Mouse (Mus musculus): ENCODE measurements around the gene Twnk.
"Not testable (repeated sequence)": the region's sequence is repeated elsewhere in the genome, so short reads cannot be mapped to it uniquely, and the experiment has no call there.

The Twnk gene

DNA sequence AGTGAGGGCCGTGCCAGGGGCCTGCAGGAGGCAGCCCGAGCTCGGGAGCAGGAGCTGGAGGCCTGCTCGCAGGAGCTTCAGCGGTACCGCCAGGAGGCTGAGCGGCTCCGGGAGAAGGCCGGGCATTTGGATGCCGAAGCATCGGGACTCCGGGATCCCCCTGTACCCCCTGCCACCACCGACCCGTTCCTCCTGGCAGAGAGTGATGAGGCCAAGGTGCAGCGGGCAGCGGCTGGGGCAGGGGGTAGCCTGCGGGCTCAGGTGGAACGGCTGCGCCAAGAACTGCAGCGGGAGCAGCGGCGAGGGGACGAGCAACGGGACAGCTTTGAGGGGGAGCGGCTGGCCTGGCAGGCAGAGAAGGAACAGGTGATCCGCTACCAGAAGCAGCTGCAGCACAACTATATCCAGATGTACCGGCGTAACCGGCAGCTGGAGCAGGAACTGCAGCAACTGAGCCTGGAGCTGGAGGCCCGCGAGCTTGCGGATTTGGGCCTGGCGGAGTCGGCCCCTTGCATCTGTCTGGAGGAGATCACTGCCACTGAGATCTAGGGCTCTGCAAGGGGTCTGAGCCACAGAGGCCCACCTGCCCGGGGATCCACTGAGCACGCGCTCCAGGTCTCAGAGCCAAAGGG, 20.6 kb downstream of the Twnk start:
- DNase-seq = no peak

DNA sequence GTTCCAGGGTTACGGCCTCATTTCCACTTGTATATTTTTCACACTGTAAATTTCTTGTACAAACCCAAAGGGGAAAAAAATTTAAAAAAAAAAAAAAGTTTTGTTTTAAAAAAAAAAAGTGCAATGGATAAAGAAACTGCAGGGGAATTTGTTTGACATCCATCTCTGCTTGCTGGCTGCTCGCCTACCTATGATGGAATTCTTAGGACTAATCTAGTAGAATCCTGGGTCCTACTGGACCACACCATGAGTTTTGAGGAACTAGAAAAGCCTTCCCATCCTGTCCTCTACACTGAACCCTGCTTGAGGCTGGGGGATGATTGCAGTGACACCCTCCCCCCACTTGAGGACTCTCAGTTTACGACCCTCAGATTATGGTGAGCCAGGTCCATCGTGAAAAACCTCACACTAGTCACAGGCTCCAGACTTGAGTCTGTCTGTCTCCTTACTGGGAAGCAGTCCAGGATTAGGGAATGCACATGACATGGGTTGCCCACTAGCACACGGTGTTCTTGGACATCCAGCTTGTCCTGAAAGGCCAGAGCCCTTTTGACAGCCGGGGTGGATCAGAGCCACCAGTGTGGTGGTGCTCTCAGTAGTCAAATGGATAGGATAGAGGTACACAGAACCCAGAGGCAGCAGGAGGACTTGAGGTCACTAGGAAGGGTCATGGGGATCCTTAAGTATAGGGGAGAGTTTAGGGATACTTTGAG, 21.7 kb downstream of the Twnk start:
- DNase-seq = no peak

DNA sequence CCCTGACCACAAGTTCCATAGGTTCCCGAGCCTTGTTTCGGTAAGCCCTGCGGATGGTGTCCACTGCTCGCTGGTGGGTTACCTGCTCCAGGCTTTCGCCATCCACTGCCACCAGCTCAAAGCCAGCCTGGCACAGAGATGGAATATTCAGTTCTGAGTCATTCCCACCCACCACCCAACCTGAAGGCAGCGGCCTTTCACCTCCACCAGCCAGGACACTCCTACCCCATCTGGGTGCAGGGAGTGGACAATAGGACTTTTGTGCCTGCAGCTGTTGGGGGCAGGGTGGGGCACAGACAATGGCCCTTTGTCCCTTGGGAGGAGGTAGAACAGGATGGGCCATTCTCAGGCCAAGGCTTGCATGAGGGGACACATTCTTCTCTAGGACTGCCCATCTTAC, 22.4 kb downstream of the Twnk start:
- DNase-seq = no peak

DNA sequence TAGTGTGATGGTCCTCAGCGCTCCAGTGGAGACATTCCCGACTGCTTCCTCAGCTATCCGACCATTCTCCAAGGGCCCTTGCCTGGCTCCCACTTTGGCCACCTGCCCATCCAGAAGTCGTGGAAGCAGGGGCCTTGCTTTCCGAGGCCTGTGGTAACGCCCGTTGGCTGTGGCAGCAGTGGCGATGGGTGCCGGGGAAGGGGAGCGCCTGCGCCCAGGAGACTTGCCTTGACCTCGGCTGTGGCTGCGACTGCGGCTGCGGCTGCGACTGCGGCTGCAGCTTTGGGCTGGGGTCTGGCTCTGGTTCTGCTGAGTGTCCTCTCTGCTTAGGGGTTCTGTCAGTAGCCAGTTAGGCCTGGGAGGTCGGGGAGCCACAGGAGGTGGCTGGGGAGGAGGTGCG, 23.3 kb downstream of the Twnk start:
- DNase-seq = no peak

DNA sequence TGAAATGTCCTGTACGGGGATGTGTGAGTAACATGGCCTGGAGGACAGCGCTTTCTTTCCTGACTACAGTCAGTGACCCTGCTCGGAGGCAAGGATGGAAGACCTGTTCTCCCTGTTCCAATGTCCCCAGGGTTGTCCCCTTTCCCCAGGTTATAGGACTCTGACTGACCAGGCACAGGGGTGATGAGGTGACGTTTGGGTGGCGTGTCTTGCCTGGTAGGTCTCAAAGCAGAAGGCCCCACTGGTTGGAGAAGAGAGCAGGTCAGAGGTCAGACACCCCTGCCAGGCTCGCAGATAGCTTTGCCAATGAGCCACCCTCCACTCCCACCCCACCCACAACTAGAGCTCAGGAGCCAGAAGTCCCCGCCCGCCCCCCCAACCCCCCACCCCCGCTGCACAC, 24.1 kb downstream of the Twnk start:
- no peak for DNase-seq

DNA sequence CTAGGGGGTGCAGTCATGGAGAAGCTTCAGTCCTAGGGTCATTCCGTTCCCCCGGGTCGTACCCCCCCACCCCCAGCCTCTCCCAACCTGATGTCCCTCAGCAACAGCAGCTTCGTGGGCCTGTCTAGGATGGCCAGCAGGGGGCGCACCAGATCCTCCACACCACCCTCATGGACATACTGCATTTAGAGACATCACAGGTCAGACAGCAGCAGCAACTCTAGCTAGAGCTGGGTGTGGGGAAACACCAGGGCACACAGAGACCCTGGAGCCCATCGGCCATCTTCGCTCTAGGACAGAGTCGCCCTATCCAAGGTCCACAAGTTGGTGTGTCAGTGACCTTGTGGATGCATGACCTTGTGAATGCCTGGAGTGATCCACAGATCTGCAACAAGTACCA, 24.6 kb downstream of the Twnk start:
- DNase-seq = peak; percentile 53 to 66

DNA sequence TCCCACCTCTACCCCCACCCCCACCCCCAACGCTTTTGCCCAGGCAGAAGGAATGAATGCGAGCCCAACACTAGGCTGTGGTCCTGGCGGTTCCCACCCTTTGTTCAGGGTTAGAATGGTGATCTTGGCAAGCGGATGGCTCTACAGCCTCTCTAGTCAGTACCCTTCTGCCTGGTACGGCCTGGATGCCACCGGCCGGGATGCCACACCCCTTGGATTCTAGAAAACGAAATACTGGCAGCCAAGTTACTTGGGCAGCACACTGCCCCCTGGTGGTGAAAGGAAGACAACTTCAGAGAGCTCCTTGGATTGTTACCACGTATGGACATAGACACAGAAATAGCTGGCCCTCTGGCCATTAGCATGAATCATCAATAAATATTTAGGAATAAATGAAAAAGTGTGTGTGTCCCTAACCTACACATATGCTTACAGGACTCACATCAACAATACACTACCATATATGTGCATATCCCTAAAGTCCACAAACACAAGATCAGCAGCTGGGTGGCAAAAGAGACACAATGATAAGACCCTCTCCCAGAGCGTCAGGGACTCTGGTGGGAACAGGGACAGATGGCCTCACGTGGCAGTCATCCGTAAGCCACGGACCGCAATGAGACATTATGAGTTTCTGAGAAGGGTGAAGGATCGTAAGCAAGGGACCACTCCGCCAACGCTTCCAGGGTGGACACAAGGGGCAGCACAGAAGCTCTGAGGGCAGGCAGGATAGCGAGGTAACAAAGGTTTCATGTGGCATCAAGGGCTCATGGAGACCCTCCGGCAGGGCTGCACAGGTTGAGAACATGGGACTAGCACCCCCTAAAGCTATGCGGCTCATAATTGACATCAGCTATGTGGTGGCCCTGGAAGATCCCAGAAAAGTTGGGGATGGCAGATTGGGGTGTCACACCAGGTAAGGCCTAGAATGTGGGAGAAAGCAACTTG, 25.6 kb downstream of the Twnk start:
- peak; percentile 82 to 86 for DNase-seq

DNA sequence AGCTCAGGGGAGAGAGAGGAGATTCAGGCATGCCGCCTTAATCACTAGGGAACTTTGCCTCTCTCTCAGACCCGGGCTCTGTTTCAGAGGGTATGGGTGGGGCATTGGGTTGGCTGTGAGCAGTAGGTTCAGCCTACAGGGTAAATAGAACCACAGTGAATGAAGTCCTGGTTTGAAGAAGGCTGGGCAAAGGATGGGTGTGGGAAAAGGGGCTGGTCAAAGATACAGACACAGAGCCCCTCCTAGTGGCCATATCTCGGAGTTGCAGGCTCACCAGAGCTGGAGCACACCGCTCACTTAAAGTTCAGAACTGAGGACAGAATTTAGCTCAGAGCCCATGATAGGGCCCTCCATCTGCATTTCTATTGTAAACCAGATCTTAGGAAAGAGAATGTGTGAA, 26.3 kb downstream of the Twnk start:
- peak; percentile 64 to 82 for DNase-seq

DNA sequence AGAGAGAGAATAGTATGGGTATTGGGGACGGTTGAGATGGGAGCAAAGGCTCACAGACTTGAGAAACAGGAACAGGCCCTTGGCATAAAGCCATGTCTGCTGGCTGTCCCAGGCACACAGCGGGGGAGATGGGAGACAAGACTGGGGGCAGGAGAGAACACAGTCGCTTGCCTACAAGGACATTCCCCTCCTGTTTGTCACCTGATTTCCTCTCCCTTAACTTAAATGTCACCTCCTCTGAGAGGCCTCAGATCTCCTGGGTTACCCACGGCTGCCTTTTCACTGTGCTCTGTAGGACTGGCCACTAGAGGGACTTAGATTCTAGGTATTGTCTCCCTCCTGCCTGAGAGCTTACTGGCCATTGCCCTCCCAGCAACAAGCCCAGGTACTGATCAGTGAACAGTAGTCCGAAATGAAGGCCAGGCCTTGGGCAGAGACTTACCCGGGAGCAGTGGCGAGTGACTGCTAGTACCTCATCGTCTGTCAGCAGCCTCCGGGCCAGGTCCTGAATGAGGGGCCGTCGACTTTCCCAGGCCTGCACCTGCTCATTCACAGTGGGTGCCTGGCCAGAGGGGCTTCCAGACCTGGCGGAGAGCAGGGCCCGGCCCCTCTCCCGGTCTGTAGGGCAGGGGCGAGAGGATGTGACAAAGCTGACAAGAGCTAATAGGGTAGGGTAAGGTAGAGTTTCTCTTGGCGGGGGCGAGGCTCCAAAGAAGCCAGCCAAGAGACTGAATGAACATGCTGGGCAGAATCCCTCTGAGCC, 27.3 kb downstream of the Twnk start:
- no peak for DNase-seq

DNA sequence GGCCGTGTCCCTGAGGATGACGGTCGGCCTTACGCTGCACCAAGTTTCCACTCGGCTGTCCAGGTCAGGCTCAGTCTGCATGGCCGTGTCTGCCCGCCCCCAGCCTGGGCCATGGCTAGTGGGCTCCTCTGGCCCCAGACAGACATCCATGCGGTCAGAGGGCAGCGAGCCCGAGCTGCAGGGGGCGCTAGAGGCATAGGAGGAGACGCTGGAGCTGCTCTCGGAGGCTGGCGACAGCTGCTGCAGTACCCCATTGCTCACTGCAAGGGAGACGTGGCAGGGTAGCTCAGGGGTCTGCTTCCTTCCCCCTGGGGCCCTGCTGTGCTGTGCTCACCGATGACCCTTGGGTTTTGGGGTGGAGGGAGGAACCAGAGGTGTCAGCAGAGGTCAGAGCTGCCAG, 31.4 kb downstream of the Twnk start:
- peak in 1 of 2 experiments; percentile 40 for DNase-seq

DNA sequence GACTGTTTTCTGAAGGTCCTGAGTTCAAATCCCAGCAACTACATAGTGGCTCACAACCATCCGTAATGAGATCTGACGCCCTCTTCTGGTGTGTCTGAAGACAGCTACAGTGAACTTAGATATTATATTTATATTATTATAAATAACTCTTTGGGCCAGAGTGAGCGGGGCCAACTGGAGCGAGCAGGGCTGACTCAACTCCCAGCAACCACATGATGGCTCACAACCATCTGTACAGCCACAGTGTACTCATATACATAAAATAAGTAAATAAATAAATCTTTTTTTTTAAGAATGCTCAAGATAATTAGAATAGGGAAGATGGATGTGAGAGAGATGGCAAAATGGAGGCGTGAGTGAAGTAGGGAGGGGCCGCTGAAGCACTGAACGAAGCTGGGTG, 32.7 kb downstream of the Twnk start:
- DNase-seq = not testable (repeated sequence)

DNA sequence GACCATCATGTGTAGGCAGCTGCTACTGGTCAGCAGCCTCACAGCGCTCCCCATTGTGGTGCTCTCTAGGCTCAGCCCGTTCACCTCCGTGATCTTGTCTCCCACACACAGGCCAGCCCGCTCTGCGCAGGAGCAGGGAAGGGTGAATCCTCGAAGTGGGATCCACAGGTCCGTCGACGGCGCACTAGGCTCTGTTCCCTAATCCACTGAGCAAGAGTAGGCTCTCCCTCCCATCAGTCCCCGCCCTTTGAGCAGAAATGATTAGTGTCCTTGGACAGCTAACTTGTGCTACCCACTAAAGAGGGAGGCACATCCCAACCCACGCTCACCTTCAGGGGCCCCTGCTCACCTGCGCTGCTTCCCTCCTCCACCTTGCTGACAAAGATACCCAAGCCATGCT, 34.8 kb downstream of the Twnk start:
- no peak for DNase-seq

DNA sequence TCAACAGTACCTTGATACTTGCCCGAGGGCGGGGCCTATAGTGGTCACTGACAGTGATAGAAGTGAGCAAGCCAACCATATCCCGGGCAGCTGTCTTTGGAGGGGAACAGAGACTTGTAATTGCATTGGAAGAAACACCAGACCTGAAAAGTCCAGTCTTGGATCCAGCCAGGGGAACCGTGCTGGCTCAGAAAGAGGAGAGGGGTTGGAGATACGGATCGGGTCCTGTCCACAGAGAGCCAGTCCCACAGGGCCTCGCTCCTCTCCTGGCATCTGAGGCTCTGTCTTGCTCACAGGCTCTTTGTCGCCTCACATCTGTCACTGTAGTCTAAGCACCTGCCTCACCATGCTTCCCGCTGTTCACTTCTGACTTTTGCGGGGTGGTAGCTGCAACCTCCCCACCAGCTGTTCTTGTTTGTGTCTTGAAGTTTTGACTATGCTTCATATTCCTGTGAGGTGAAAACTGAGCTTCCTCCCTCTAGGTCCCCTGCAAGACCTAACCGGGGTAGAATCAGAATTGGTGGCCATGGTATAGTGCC, 39.0 kb downstream of the Twnk start:
- DNase-seq = no peak

DNA sequence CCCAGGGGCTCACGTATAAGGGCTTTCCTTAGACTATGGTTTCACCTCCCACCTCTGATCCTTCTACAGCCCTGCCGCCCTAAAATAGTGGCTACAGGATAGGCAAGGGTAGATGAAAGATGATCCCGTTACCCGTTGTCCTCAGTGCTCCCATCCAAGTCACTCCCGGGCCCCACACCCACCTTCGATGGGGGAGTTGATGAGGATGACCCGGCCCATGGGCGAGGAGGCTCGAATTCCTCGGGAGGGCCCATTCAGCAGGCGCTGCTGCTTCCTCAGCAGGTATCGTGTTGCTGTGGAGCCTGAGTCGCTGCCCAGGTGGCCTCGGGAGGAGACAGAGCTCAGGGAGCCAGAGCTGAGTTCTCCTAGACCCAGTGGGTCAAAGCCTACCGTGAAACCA, 39.8 kb downstream of the Twnk start:
- DNase-seq = no peak

DNA sequence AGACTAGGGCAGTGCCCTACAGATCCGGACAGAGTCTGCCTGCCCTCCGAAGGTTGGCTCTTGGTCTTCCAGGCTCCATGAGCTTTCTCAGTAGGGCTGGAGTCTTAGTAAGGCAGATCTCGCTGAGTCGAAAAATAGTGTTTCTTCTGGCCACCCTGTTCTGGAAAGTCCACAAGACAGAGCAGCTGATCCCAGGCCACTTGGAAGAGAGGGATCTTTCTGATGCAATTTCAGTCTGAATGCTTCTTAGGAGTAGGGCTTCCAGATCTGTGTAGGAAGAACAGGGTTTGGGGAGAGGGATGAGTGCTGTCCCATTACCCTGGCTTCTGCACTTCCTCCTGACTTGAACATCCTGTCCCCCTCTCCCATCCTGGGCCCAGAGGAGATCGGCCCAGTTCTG, 40.2 kb downstream of the Twnk start, which contains the start of gene Pdzd7:
TSS of gene Pdzd7 (minus strand) at position 67 of the 400 bp plus-strand sequence.
- DNase-seq = no peak

DNA sequence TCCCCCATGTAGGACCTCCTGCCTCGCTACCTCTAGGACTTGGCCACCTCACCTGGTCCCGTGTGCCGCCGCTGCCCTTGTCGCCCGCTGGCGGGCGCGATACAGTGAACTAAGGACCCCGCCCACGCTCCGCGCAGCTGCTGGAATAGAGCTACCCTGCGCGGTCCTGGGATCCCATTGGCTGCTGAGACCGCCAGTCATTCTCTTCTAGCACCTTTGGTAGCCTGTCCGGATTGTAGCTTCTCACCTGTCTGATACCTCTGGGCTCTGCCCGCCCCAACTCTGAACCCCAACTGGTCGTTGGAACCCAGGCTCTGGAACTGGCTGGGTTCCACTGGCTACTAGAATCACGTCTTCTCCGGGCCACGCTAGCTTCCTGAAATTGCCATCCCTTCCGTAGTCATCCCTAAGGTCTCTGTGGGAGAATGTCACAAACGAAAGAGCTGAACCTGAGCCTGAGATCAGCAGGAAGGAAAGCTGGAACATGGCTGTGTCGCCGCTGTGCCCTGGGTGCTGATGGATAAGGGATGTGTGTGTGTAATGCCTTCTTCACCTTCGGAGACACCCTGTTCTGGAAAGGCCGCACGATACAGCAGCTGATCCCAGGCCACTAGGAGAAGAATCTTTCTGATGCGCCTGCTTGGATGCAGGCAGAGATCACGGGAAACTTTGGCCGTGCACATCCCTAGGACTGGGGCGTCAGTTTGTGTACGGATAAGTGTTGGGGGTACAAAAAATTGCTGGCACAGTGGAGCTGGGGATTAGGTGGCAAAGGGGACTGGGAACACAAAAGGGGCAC, 41.3 kb downstream of the Twnk start:
- DNase-seq = peak; percentile 89 to 91

DNA sequence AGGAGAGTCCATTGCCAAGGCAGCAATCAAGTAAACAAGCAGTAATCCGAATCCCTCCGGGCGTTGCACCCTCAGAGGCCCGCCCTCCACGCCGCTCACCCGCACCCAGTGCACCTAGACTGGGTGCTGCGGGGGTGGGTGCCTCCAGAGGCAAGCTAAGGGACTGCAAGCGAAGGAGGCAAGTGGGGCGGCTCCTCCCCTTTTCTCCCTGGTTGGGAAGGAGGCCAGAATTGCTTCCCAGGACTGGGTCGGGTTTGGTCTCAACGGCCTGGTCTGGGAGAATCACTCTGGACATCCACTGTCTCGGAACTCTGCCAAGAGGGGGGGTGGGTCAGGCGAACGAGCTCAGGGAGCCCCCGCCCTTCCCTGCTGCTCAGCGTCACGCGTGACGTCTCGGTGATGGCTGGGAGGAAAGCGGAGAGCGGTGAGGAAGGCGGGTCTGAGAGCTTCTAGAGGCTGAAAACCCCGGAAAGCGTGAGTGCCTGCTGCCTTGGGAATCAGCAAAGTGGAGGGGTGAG, 42.0 kb downstream of the Twnk start, which contains the start of gene Sfxn3:
TSS of gene Sfxn3 (plus strand) at position 87 of the 518 bp plus-strand sequence.
- peak; percentile 90 to 91 for DNase-seq

DNA sequence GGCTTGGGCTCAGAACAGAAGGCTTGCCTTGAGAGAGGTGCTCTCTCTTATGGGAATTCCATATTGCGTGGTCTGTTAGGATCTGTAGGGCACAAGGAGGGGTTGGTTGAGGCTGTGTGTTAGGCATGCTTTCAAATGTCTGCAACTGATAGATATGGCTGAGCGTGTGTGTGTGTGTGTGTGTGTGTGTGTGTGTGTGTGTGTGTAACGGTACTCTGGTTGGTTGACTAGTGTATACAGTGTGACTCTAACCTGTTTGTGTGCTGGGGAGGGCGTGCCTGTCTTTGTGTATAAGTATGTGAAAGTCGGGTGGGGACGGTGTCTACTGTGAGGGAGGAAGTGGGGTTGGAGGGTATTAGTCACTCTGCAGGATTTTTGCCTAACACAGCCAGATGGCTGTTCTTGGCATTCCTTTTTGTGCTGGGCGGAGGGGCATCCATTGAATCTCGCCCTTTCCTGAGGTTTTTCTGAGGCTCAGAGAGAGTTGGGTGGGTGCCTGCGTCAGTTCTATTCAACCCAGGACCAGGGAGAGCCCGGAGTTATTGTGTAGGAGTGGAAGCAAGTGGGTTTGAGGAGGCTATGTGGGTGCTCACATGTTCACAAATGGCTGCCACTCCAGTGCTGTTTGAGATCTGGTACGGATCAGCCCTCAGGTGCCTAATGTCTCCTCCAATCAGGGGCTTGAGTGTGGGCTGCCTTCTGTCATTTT, 42.6 kb downstream of the Twnk start:
- peak; percentile 39 for DNase-seq

DNA sequence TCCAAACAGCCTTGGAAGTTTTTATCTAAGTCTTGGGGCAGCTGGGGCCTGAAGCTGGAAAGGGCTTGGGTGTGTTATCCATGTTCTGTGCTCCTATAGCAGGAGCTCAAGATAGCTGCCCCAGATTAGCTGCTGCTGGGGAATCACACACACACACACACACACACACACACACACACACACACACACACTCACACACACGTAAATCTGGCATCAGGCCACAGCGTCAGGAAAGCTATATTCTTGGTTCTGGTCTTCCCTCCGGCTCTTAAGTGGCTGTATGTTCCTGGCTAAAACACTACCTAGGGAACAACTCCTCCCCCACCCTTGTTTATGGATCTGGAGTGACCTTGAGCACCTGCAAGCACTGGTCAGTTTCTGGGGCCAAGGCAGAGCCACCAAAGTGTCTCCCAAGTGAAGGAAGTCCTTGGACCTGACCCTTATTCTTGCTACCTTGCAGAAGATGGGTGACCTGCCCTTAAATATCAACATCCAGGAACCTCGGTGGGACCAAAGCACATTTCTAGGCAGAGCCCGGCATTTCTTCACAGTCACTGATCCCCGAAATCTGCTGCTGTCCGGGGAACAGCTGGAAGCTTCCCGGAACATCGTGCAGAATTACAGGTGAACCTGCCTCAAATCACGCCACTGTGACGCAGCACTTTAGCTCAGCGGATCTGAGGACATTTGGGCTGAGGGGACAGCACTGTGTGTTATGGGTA, 43.3 kb downstream of the Twnk start:
- peak in 1 of 2 experiments; percentile 35 for DNase-seq

DNA sequence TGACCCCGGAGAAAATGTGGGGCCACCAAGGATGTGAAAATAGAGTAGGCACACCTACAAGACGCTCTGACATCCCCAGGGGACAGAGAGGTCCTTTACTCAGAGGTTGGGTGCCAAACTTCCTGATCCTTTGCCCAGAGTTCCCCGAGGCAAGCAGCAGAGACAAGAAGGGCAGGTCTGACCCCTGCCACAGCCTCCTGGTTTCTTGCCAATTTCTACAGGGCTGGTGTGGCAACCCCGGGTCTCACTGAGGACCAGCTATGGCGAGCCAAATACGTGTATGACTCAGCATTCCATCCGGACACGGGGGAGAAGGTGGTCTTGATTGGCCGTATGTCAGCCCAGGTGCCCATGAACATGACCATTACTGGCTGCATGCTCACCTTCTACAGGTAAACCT, 44.1 kb downstream of the Twnk start:
- DNase-seq = no peak

Data from kidney, adult 8-10 months (tissue).